Mouse (Mus musculus) cerebellum, adult 8-10 months (tissue): Measurements from ENCODE around the gene Sgsm2.

ENCODE experiments used
- DNase-seq: peaks from one replicate; pipeline ENCODE4 v3.0.0; 2022

The Sgsm2 gene

DNA sequence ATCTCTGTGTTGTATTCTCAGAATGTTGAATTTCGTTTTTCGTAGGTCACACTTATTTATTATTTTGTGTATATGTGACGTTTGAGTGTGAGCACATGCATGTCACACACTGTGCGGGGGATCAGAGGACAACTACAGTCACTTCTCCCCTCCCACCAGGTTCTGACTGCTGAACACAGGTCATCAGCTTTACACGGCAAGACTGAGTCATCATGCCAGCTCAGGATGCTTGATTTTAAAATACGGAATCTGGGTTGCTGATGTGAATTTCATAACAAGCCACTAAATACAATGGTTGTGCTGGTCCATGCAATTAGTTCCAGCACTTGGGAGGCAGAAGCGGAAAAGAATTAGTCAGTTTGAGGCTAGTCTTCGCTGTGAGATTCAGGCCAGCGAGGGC lies 15.9 kb downstream of the Sgsm2 start:
- DNase-seq, result no peak

DNA sequence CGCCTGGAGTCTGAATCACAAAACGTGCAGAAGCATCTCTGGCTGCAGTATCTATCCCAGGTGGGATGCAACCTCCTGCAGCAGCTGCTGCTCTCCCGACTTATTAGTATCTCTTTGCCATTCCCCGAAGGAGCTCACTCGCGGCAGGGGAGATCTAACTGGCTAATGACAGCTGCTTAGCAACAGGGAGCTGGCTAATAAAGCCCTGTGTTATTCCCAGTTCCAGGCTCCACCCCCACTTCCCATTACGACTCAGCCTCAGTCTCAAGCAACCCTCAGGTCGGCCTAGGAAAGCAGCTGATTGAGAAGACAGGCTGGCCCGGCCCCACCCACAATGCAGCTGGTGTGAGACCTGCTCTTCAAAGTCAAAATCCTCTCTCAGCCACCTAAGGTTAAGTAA lies 20.1 kb downstream of the Sgsm2 start:
- DNase-seq, result peak; percentile 59

DNA sequence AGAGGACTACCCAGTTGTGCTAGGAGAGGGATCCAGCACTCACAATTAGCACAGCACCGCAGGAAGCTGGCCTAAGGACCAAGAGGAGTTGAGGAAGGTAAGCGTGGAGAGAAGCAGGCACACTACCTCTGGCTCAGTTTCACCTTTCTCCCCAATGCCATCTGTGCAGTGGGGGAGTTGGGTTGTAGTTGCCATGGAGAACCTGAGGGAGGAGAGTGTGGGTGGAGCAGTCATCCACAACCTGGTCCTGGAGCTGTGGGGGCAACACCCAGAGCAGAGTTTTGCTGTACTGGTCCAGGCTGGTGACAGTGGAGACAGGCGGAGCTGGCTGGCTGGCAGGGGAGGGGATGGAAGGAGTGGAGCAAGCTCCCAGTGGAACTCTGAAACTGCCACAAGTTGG lies 22.2 kb downstream of the Sgsm2 start:
- peak; percentile 33 for DNase-seq

GRCm38 (mm10) chr11:74870991-74871622 lies 25.8 kb downstream of the Sgsm2 start:
- no peak for DNase-seq

- DNase-seq, result no peak
Observed at GRCm38 (mm10) chr11:74870544-74870943, 26.3 kb downstream of the Sgsm2 start.

DNA sequence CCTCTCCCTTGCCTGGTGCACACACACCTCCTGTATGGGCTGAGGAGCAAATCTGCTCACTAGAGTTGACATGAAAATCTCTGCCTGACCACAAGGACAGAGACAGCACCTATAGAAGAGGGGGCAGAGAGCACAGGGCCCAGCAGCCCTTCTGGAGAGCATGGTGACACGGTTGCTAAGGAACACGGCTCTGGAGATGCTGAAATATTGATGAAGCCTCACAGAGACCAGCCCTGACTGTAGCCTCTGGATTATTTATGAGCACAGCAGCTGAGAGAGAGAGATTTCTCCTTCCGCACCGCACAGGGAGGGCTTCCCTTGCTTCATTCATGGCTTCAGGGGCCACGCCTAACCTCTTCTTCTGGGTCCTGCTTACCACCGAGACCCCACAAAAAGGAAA lies 27.3 kb downstream of the Sgsm2 start:
- DNase-seq, result no peak

GRCm38 (mm10) chr11:74868046-74868760 lies 28.7 kb downstream of the Sgsm2 start:
- DNase-seq, result peak; percentile 44

- peak; percentile 90 for DNase-seq
Observed at GRCm38 (mm10) chr11:74867181-74867580, 29.7 kb downstream of the Sgsm2 start.

GRCm38 (mm10) chr11:74866640-74867039 lies 30.2 kb downstream of the Sgsm2 start:
- peak; percentile 82 for DNase-seq

DNA sequence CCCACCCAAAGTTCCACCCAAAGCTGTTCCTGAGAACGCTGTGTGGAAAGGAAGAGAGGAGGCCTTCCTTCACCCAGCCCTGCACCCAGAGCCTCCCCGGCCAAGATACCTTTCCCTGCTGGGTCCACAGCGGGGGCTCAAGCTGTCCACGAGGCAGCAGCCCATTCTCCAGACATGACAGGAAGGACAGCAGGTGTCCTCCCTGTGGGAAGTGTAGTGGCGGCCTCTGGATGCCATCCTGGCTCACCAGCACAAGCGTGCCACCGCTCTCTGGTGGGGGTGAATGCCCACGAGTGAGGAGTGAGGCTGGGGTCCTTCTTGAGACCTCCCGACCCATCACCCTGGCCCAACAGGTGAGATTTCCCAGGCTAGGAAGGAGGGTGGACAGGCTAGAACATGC lies 31.6 kb downstream of the Sgsm2 start:
- DNase-seq, result no peak

DNA sequence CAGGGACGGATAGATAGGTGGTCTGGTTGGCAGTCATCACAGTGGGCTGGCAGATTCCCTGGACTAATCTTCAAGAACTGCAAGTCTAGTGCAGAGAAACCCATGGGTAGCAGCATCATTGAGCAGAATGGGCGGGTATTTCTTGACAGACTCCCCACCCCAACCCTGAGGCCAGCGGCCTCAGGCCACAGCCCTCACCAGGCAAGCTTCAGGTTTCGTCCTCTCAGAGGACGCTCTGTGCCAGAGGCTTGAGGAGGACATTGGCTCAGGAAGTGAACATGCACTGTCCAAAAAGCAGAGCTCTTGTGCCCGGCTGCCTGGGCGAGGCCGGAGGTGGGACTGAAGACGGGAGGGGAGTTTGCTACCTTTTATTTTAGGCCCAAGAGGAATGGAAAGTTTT lies 32.4 kb downstream of the Sgsm2 start:
- DNase-seq, result no peak

GRCm38 (mm10) chr11:74863471-74863870 lies 33.4 kb downstream of the Sgsm2 start:
- DNase-seq, result no peak

DNA sequence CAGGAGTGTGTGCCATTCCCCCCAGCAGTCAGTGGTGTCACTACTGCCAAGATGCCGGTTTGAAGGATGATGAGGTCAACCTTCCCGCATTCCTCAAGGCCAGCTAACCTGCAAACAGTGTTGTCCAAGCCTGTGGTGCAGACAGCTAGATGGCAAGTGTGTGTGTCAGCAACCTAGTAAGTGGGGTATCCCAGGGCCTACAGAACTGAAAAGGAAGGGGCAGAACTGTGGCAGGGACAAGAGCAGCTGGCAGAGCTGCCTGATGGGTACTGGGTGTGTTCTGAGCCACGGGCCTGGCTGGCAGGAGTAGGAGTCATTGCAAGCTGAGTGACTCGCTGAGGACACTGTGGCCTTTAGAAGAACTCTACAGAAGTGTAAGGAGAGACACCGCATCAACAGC lies 34.7 kb downstream of the Sgsm2 start:
- DNase-seq, result no peak

- no peak for DNase-seq
Observed at GRCm38 (mm10) chr11:74857756-74858155, 39.1 kb downstream of the Sgsm2 start.

- no peak for DNase-seq
Observed at GRCm38 (mm10) chr11:74850998-74851661, 45.7 kb downstream of the Sgsm2 start.

GRCm38 (mm10) chr11:74847919-74848521 lies 48.8 kb downstream of the Sgsm2 start:
- peak; percentile 82 for DNase-seq

DNA sequence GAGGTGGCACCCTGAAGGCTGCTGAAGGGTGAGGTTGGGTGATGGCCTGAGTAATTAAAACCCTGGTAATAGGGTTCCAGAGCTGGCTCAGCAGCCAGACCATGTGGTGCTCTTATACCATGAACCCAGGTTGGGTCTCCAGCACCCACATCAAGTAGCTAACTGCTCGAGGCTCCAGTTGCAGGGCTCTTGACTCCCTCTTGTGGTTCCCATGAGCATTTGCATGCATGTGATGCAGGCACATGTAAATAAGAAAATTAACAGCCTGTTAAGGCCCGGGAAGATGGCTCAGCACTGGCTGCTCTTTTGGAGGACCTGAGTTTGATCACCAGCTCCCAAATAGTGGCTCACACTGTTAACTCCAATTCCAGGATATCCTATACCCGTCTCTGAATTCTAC lies 51.1 kb downstream of the Sgsm2 start:
- no peak for DNase-seq

GRCm38 (mm10) chr11:74843761-74844160 lies 53.1 kb downstream of the Sgsm2 start:
- DNase-seq, result no peak

DNA sequence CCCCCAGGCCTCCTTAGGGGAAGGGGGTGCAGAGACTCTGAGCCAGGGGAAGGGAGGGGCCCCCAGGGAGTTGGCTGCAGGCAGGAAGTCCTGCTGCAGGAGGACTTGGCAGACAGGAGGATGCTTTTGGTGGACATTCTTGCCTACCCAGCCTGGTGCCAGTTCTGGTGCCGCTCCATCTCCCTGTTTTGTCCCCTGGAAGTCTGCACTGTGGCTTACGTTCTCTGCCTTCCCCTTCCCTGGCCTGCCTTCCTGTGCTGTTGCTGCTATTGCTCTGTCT lies 53.5 kb downstream of the Sgsm2 start:
- peak; percentile 31 for DNase-seq

DNA sequence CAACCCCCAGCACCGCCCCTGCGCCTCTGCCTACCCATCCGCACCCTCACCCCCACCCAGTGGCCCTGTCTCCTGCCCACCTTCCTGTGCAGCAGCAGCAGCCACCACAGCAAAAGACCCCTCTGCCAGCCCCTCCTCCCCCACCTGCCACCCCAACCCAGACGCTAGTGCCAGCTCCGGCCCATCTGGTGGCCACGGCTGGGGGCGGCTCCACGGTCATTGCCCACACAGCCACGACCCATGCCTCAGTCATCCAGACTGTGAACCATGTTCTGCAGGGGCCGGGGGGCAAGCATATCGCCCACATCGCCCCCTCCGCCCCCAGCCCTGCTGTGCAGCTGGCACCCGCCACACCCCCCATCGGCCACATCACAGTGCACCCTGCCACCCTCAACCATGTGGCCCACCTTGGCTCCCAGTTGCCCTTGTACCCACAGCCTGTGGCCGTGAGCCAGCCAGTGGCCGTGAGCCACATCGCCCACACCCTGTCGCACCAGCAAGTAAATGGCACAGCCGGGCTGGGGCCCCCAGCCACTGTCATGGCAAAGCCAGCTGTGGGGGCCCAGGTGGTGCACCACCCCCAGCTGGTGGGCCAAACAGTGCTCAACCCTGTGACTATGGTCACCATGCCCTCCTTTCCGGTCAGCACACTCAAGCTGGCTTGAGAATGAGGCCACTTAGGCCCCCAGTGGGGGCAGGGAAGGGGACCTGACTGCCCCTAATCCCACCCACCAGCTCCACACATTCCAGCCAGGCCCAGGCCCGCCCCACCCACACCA lies 54.0 kb downstream of the Sgsm2 start:
- DNase-seq, result peak; percentile 42

DNA sequence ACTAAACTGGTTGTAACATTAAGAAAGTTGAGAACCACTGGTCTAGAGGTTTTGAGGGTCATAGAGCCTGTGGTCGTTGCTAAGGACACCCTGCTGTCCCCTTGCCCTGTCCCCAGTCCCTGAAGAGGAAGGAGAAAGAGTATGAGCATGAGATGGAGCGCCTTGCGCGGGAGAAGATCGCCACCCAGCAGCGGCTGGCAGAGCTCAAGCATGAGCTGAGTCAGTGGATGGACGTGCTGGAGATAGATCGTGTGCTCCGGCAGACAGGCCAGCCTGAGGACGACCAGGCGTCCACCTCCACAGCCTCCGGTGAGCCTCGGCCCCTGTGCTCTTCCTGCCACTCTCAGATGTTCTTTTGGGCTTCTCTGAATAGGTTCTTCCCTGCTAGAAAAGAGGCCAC lies 54.8 kb downstream of the Sgsm2 start:
- peak; percentile 37 for DNase-seq

DNA sequence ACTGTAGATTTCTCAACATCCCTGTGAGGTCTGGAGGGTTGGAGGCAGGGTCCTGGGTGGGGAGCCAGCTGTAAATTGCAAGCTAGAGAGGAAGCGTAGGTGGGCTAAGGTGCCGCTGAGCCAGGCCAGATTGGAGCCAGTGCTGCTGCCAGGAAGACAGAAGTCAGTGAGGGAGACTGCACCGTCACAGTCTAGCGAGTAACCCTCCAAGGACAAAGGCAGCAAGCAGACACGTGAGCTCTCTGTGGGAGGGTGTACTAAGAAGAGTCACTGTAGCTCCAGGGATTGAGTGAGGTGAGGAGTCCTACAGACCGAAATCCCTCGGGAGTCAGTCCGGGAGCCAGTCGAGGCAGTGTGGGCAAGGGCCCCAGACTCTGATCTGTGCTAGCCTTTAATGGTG lies 55.5 kb downstream of the Sgsm2 start:
- peak; percentile 35 for DNase-seq

GRCm38 (mm10) chr11:74840739-74841138 lies 56.1 kb downstream of the Sgsm2 start:
- no peak for DNase-seq
